Mouse (Mus musculus) heart, embryonic 12.5 days (tissue): ENCODE measurements around the gene Csrp2. TPM values are rescaled to one million over a fixed set of nuclear protein-coding genes. Genes with fewer than 3 reads are reported as not detected.

Experiments
- ATAC-seq: fragments of 200-750 bp; cut with Nextera tagmentation; 2 replicates; pipeline ENCODE4 v1.8.0; 2017; ENCODE audit warnings: moderate TSS enrichment, moderate library complexity; ENCODE audit not compliant: insufficient number of reproducible peaks, low FRiP score
- H3K27ac ChIP-seq: fragments of 300-500 bp; sonication (generic); 2 replicates; pipeline ENCODE4 v1.5.1; 2016; ENCODE audit warnings: mild to moderate bottlenecking, moderate library complexity; ENCODE audit not compliant: poor library complexity, severe bottlenecking
- H3K27me3 ChIP-seq: fragments of 300-500 bp; sonication (generic); replicated peaks from 2 replicates; pipeline ENCODE4 v1.6.1; 2016; ENCODE audit warnings: mild to moderate bottlenecking, moderate library complexity
- H3K36me3 ChIP-seq: fragments of 300-500 bp; sonication (generic); 2 replicates; pipeline ENCODE4 v1.6.1; 2016; ENCODE audit warnings: mild to moderate bottlenecking, moderate library complexity
- H3K4me1 ChIP-seq: fragments of 300-500 bp; sonication (generic); replicated peaks from 2 replicates; pipeline ENCODE4 v1.6.1; 2016; ENCODE audit warnings: mild to moderate bottlenecking
- H3K4me2 ChIP-seq: fragments of 300-500 bp; sonication (generic); 2 replicates; pipeline ENCODE4 v1.6.1; 2016; ENCODE audit warnings: mild to moderate bottlenecking, moderate library complexity
- H3K4me3 ChIP-seq: fragments of 300-500 bp; sonication (generic); 2 replicates; pipeline ENCODE4 v1.5.1; 2016; ENCODE audit warnings: mild to moderate bottlenecking
- H3K9ac ChIP-seq: fragments of 300-500 bp; sonication (generic); 2 replicates; pipeline ENCODE4 v1.6.1; 2016; ENCODE audit warnings: mild to moderate bottlenecking, moderate library complexity
- H3K9me3 ChIP-seq: fragments of 300-500 bp; sonication (generic); replicated peaks from 2 replicates; pipeline ENCODE4 v1.6.1; 2016; ENCODE audit warnings: mild to moderate bottlenecking, moderate library complexity
- WGBS: fragments of 180-500 bp; shearing (Covaris S2); methylation state at CpG from one replicate; pipeline ENCODE4 v1.1.7; 2016; 5-methylcytosine and 5-hydroxymethylcytosine counted together
- polyA plus RNA-seq: library from polyadenylated mRNA; unstranded; fragments of >200 nt; fragmentation: Nextera tagmentation; extraction: Ambion mirVana; gene quantifications from 2 replicates; pipeline ENCODE4 v1.2.1, GENCODE M21; 2016

The Csrp2 gene
- polyA plus RNA-seq, 1 experiment from 2014 or later, result 398 TPM

DNA sequence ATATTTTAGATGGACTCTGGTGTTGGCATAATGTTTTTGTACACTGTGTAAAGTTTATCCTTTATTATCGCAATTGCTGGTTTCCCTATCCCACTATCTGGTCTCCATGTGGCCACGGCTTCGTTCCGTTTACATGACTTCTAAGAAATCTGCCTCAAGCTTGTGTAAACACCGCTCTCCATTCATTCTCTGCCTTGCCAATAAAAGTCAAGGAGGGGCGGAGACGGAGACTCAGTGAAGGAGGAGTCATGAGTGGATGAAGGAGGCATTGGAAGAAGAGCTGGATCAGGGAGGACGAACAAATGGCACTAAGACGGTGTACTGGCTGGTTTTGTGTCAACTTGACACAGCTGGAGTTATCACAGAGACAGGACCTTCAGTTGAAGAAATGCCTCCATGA is 52.4 kb downstream of the Csrp2 start:
- H3K9ac ChIP-seq, result no peak overlapping the region
- no peaks in the 10 kb centered on the region for H3K27me3 ChIP-seq
- WGBS, result 75% methylated on average over 9 of the region's 9 CpGs
- no peak overlapping the region for H3K4me2 ChIP-seq
- H3K36me3 ChIP-seq, result peaks cover 39% of the 10 kb centered on the region
- H3K9me3 ChIP-seq, result no peaks in the 10 kb centered on the region
- no peaks in the 10 kb centered on the region for H3K4me1 ChIP-seq
- no peak for ATAC-seq
- no peak overlapping the region for H3K4me3 ChIP-seq
- no peak overlapping the region for H3K27ac ChIP-seq

DNA sequence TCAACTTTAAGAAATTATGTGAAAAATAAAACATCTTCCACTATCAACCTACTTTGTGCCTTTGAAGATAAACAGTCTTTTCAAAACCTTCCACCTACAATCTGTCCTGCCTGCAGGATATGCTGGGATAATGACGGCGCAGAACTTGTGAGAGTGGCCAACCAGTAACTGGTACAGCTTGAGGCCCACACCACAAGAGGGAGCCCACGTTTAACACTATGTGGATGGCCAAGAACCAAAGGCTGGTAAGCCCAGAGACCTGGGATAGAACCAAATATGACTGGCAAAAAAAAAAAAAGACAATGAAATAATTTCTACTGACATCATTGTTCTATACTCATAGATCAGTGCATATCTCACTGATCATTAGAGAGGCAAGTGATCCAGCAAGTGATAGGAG is 54.9 kb downstream of the Csrp2 start:
- Histone ChIP-seq H3K27ac (no peak overlapping the region), H3K4me1 (no peaks in the 10 kb centered on the region), H3K9ac (no peak overlapping the region), H3K4me2 (no peak overlapping the region), H3K27me3 (no peaks in the 10 kb centered on the region), H3K4me3 (no peak overlapping the region), H3K36me3 (peaks cover 33% of the 10 kb centered on the region), H3K9me3 (no peaks in the 10 kb centered on the region)
- WGBS, result 52% methylated on average over 3 of the region's 3 CpGs
- no peak for ATAC-seq

DNA sequence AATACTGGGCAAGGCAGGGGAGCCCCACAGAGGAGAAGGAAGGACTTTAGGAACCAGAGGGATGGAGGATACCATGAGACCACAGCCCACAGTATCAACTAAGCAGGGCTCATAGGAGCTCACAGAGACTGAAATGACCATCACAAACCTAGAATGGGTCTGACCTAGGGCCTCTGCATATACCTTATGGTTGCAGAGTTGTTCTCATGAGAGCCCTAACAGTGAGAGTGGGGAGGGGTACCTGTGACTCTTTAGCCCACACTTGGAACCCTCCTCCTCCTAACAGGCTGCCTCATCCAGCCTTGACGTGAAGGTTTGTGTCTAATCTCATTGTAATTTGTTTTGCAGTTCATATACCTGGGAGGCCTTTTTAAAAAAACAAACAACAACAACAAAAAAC is 55.3 kb downstream of the Csrp2 start:
- Histone ChIP-seq H3K4me2 (no peak overlapping the region), H3K9me3 (no peaks in the 10 kb centered on the region), H3K27ac (no peak overlapping the region), H3K4me3 (no peak overlapping the region), H3K4me1 (no peaks in the 10 kb centered on the region), H3K27me3 (no peaks in the 10 kb centered on the region), H3K9ac (no peak overlapping the region), H3K36me3 (peaks cover 30% of the 10 kb centered on the region)
- no peak for ATAC-seq
- WGBS, result 79% methylated on average over 1 of the region's 1 CpGs

DNA sequence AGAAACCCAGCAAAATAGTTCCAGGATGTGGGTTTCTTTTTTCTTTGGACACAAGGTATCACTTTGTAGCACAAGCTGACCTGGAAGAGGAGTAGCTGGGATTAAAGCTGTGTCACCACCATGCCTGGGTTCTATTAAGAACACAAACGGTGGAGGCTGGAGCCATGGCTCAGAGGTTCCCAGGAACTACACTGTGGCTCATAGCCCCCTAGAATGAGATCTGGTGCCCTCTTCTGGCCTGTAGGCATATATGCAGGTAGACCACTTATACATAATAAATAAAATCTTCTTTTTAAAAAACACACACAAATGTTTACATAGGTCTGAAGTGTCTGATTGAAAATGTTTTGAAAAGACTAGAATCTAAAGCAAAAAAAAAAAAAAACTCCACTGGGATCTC is 56.5 kb downstream of the Csrp2 start:
- no peak overlapping the region for H3K27ac ChIP-seq
- ATAC-seq, result peak; percentile 72; the same call in 1 of the 2 replicates
- no peaks in the 10 kb centered on the region for H3K27me3 ChIP-seq
- H3K9me3 ChIP-seq, result no peaks in the 10 kb centered on the region
- no peak overlapping the region for H3K9ac ChIP-seq
- no peaks in the 10 kb centered on the region for H3K4me1 ChIP-seq
- peaks cover 32% of the 10 kb centered on the region for H3K36me3 ChIP-seq
- no peak overlapping the region for H3K4me2 ChIP-seq
- 9% methylated on average over 1 of the region's 1 CpGs for WGBS
- no peak overlapping the region for H3K4me3 ChIP-seq

DNA sequence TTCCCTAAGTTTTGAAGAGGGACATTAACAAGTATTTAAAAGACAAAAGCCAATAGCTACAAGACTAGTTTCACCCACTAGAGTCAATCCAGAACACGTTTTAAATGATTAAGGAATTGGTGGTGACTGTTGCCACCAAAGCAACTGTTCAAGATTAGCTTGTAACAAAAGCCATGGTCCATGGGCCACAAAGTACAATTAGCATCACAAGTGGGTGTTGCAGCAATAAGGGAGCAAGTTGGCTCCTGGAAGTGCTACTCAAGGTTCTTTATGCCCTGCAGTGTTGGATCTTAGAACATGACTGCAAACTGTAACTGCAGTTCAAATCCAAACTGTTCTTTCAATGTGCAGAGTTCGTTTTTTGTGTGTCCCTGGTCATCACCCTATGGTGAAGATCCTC is 57.8 kb downstream of the Csrp2 start:
- H3K4me1 ChIP-seq, result no peaks in the 10 kb centered on the region
- H3K9me3 ChIP-seq, result no peaks in the 10 kb centered on the region
- H3K27ac ChIP-seq, result no peak overlapping the region
- ATAC-seq, result no peak
- H3K4me3 ChIP-seq, result no peak overlapping the region
- H3K36me3 ChIP-seq, result peaks cover 30% of the 10 kb centered on the region
- no peak overlapping the region for H3K9ac ChIP-seq
- H3K4me2 ChIP-seq, result no peak overlapping the region
- 57% methylated on average over 2 of the region's 2 CpGs for WGBS
- H3K27me3 ChIP-seq, result no peaks in the 10 kb centered on the region

DNA sequence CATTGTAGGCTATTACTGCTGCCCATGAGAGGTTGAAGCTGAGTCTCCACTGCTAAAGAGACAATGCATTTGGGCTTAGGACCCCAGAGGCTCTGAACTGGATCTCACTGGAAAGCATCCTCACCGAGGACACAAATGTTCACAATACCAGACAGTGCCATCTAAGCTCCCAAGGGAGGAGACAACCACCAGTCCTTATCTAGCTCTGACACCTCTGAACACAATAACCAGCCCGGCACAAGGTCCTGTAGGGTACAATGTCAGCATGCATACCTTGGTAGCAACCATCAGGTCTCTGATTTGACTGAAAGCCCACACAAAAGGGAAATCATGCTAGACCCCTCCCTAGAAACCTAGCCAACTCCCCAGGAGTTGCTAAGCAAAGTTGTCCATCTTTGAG is 59.8 kb downstream of the Csrp2 start:
- Histone ChIP-seq H3K4me2 (no peak overlapping the region), H3K27me3 (no peaks in the 10 kb centered on the region), H3K9ac (no peak overlapping the region), H3K36me3 (peaks cover 23% of the 10 kb centered on the region), H3K27ac (no peak overlapping the region), H3K4me3 (no peak overlapping the region), H3K9me3 (no peaks in the 10 kb centered on the region), H3K4me1 (0 out of 2 replicates have a peak, but pooled peaks cover 2% of the 10 kb centered on the region)
- 55% methylated on average over 2 of the region's 2 CpGs for WGBS
- no peak for ATAC-seq

DNA sequence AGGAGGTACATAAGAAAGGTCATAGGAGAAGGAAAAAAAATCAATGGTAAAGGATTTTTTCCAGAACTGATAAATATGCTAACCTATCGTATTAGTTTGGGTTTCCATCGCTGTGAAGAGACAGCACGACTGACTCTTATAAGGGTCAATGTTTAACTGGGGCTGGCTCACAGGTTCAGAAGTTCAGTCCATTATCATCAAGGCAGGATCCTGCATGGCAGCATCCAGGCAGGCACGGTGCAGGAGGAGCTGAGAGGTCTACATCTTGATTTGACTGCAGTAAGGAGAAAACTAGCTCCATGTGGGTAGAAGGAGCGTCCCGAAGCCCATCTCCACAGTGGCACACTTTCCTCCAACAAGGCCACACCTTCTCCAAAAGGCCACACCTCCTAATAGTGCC is 60.9 kb downstream of the Csrp2 start:
- ATAC-seq, result no peak
- Histone ChIP-seq H3K36me3 (peaks cover 20% of the 10 kb centered on the region), H3K9ac (no peak overlapping the region), H3K9me3 (no peaks in the 10 kb centered on the region), H3K4me2 (no peak overlapping the region), H3K4me1 (0 out of 2 replicates have a peak, but pooled peaks cover 2% of the 10 kb centered on the region), H3K27me3 (no peaks in the 10 kb centered on the region), H3K27ac (no peak overlapping the region), H3K4me3 (no peak overlapping the region)
- 93% methylated on average over 6 of the region's 6 CpGs for WGBS

DNA sequence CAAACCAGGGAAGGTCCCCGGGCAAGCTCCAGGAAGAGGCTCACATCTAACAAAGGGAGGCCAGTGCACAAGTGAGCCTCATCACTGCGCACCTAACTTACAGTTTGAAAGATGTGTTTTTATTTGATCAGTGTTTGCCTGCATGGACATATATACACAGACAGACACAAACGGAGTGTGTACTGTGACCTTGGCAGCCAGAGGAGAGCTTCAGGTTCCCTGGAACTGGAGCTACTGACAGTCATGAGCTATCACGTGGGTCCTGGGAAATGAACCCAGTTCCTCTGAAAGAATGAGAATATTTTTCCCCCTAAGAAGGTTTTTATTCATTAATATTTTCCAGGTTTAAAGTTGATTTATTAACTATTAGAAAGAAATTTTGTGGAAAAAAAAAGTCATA is 63.2 kb downstream of the Csrp2 start:
- no peak overlapping the region for H3K9ac ChIP-seq
- no peak overlapping the region for H3K27ac ChIP-seq
- H3K9me3 ChIP-seq, result no peaks in the 10 kb centered on the region
- ATAC-seq, result no peak
- peaks cover 12% of the 10 kb centered on the region for H3K4me1 ChIP-seq
- no peaks in the 10 kb centered on the region for H3K27me3 ChIP-seq
- no peak overlapping the region for H3K4me3 ChIP-seq
- peaks cover 20% of the 10 kb centered on the region for H3K36me3 ChIP-seq
- 80% methylated on average over 4 of the region's 4 CpGs for WGBS
- H3K4me2 ChIP-seq, result no peak overlapping the region

DNA sequence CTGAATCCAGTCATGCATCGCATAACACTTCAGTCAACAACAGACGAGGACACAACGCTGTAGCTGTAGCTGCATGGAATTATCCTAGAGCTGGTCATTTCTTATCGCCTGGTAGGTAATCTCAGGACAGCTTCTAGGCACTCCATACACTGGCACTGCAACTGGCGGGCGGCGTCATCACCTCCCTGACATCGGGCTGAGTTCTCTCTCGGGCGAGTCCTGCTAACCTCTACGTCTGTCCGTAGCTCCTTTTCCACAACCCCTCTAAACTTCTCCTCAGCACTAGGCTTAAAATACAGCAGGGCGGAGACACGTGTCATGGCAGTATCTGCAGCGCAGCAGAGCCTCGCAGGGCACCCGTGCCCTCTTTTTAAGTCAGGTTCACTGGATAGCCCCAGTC is 67.1 kb downstream of the Csrp2 start:
- ATAC-seq, result 0 out of 2 replicates have a peak, but pooled peaks have one; percentile 39
- no peaks in the 10 kb centered on the region for H3K9me3 ChIP-seq
- peaks cover 21% of the 10 kb centered on the region for H3K4me1 ChIP-seq
- H3K9ac ChIP-seq, result no peak overlapping the region
- 0 out of 2 replicates have a peak overlapping the region, but pooled peaks have one; percentile 14 for H3K4me3 ChIP-seq
- H3K36me3 ChIP-seq, result 0 out of 2 replicates have a peak, but pooled peaks cover 2% of the 10 kb centered on the region
- peak overlapping the region; percentile 53 for H3K4me2 ChIP-seq
- H3K27ac ChIP-seq, result peak overlapping the region; percentile 24
- WGBS, result 47% methylated on average over 17 of the region's 17 CpGs
- no peaks in the 10 kb centered on the region for H3K27me3 ChIP-seq

Other genes starting within 250 kb of the Csrp2 start
- gene E2f7, start 174.3 kb upstream of the Csrp2 start, polyA plus RNA-seq, result 20.1 and 22.6 TPM in 2 replicates
- gene Zdhhc17, start 90.4 kb downstream of the Csrp2 start, polyA plus RNA-seq, result 17.9 and 21.0 TPM in 2 replicates
- 35.3 and 37.0 TPM in 2 replicates for gene Osbpl8, start 245.0 kb downstream of the Csrp2 start, polyA plus RNA-seq